Mouse (Mus musculus): Measurements from ENCODE around the gene Hcls1.

- no peak for TF ChIP-seq CTCF (IDR thresholded peaks at IDR 0.05; ENCODE audit: low read depth)
- TF ChIP-seq EP300 (IDR thresholded peaks at IDR 0.05; ENCODE audit: low read depth) = no peak
These were observed 55.3 kb downstream of the Hcls1 start, which contains the start of gene Fbxo40 for GRCm38 (mm10) chr16:36989999-36990625.

Measured in heart, postnatal 0 days (tissue).